ENCODE assay signal across 8 mouse cellular contexts in genomic region chr2:63473699-63474098, GRCm38 (mm10).
DNase-seq lines count a peak whose midpoint lies in the region; ATAC-seq and TF ChIP-seq lines count a peak whose summit lies in the region.
"Had no signal": no experiment of that assay in that cellular context is flagged by ENCODE, and none has a peak within 500 bp of the region (broad histone marks: within the 10 kb centered on the region; RNA-seq: fewer than 3 reads in every experiment).

No protein-coding gene starts in this region.

- no peak overlapping the region for H3K4me3 ChIP-seq in midbrain, postnatal 0 days (ENCODE audit: low read depth, low read length)
- H3K4me3 ChIP-seq: heart, embryonic 15.5 days had no signal

- H3K36me3 ChIP-seq in midbrain, postnatal 0 days (ENCODE audit: insufficient read depth, low read length) = no peaks in the 10 kb centered on the region
- H3K36me3 ChIP-seq: heart, embryonic 15.5 days had no signal

- WGBS in midbrain, postnatal 0 days = 10% methylated on average over 2 of the region's 2 CpGs

- no peak overlapping the region for H3K9ac ChIP-seq in midbrain, postnatal 0 days (replicated peaks; ENCODE audit: low read length, poor library complexity, severe bottlenecking)
- H3K9ac ChIP-seq: heart, embryonic 15.5 days had no signal

- H3K9me3 ChIP-seq in midbrain, postnatal 0 days (ENCODE audit: low read length) = no peaks in the 10 kb centered on the region
- H3K9me3 ChIP-seq: heart, embryonic 15.5 days had no signal

- TF ChIP-seq CTCF in brain, embryonic 14.5 days (IDR thresholded peaks at IDR 0.05; ENCODE audit: borderline replicate concordance, extremely low read depth, insufficient read depth, insufficient read length) = peak; percentile 79; the same call in 1 of the 2 replicates
- peak; percentile 93 for TF ChIP-seq CTCF in midbrain, postnatal 0 days (IDR thresholded peaks at IDR 0.05)

- no peaks in the 10 kb centered on the region for H3K27me3 ChIP-seq in midbrain, postnatal 0 days (ENCODE audit: insufficient read depth, low read length)
- H3K27me3 ChIP-seq: heart, embryonic 15.5 days had no signal

- no peak for TF ChIP-seq POLR2A in brain, embryonic 14.5 days (IDR thresholded peaks at IDR 0.05; ENCODE audit: borderline replicate concordance, extremely low read depth, insufficient read depth, insufficient read length, poor library complexity, severe bottlenecking)

- H3K4me1 ChIP-seq in midbrain, postnatal 0 days (ENCODE audit: insufficient read depth, low read length) = no peaks in the 10 kb centered on the region
- H3K4me1 ChIP-seq: heart, embryonic 15.5 days had no signal

- ATAC-seq in midbrain, postnatal 0 days (ENCODE audit: low FRiP score) = peak; percentile 70; the same call in 1 of the 2 replicates

- peak; percentile 4 for DNase-seq in thymus, postnatal 4 days
- DNase-seq in thymus, postnatal 10 days (ENCODE audit: low spot score in 2 of 2) = no peak
- DNase-seq in brain, embryonic 14.5 days (ENCODE audit: low read depth) = peak; percentile 89
- DNase-seq in frontal cortex, postnatal 10 days (ENCODE audit: low spot score in 2 of 2) = peak; percentile 18 to 47
- DNase-seq in layer of hippocampus, postnatal 14 days (ENCODE audit: low spot score in 2 of 2) = peak; percentile 43 to 75
- peak; percentile 79 for DNase-seq in midbrain, postnatal 0 days (ENCODE audit: low spot score)
- DNase-seq in spleen, adult 18-20 months = no peak

- no peak overlapping the region for H3K4me2 ChIP-seq in midbrain, postnatal 0 days (ENCODE audit: low read depth, low read length, poor library complexity, severe bottlenecking)
- H3K4me2 ChIP-seq: heart, embryonic 15.5 days had no signal

- no peak overlapping the region for H3K27ac ChIP-seq in midbrain, postnatal 0 days (ENCODE audit: low read depth, low read length)
- H3K27ac ChIP-seq: heart, embryonic 15.5 days had no signal

Comparison
In these comparisons a context has a peak if more than half of its experiments do, and no peak if none do; other contexts are left out.
1. DNase-seq: peak in thymus, postnatal 4 days (single experiment), brain, embryonic 14.5 days (single experiment), frontal cortex, postnatal 10 days (2 of 2), layer of hippocampus, postnatal 14 days (2 of 2) and midbrain, postnatal 0 days (single experiment); none in thymus, postnatal 10 days (0 of 2) and spleen, adult 18-20 months (0 of 2).